Mouse (Mus musculus) layer of hippocampus, adult 2 months (tissue): ENCODE results near the gene 2900026A02Rik. TPM values are rescaled to one million over a fixed set of nuclear protein-coding genes. Genes with fewer than 3 reads are reported as not detected.

Experiments used
- DNase-seq, 2 experiments: peaks; one replicate each; pipeline ENCODE4 v3.0.0; 2022; ENCODE audit warnings: low spot score in 2 of 2
- H3K27ac ChIP-seq: fragments of 200-600 bp; 2 replicates; pipeline ENCODE4 v1.8.1; 2022
- H3K4me3 ChIP-seq: fragments of 200-600 bp; 2 replicates; pipeline ENCODE4 v1.8.1; 2022; ENCODE audit warnings: mild to moderate bottlenecking
- CTCF ChIP-seq: fragments of 200-600 bp; conservative IDR thresholded peaks from 2 replicates; pipeline ENCODE4 v1.8.1; 2022; ENCODE audit warnings: antibody characterized with exemption, mild to moderate bottlenecking, moderate library complexity
- total RNA-seq, 2 experiments: library from RNA; stranded (reverse); gene quantifications; 2 replicates each; pipeline ENCODE4 v1.2.3; 2021

Gene 2900026A02Rik
- total RNA-seq, 2 experiments from 2014 or later, result 60.2 to 62.1 TPM

DNA sequence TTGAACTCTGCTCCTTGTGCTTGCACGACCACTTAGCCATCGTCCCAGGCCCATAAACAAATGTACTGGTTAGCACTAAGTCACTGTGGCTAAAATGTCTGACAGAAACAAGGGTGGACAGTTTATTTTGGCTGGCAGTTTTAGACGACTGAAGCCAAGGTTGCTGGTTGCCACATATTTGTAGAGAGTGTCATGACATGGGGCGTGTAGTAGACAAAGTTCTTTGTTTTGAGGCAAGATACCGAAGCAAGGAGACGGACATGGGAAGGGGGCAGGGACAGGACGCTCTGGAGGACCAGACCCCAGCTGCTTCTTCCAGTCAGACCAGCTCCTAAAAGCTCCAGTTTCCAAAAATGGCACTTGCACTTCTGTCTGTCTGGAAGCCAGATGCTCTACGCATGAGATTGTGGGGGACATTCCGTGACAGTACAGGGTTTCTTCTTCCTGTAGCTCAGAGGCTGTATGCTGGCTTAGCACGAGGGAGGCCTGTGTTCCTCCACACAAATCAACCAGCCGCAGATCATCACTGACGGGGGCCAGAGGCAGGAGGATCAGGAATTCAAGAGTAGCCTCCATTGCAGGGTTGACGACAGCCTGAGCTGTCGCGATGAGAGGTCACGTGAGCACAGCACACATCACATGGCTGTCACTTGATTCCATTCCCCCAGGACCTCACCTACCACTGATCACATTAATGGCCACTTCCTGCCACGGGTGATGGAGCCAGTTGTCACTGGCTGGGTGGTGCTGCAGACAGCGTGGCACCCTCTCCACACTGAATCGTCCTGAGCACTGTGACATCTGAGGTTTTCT is 138.5 kb downstream of the 2900026A02Rik start:
- no peak for TF ChIP-seq CTCF
- no peak overlapping the region for H3K4me3 ChIP-seq
- peak overlapping the region; percentile 29; the same call in 1 of the 2 replicates for H3K27ac ChIP-seq
- DNase-seq, result no peak

DNA sequence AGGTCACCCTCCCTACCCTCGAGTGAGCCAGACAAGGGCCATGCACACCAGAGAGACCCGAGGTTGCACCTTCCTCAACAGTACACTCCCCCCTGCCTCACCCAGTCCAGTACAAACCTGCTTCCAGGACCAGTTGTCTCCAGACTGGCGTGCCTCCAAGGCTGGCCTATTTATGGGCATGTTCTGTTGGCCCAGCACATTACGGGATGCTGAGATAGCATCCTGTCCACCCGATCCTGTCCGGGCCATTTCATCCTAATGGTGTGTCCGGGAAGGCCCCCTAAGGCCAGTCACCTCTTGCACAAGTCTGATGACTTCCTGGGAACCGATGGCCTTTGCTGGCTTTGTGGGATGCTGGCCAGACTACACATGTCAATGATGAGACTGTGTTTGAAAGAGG is 139.6 kb downstream of the 2900026A02Rik start, which contains the start of gene Crybb3:
Crybb3 (minus strand) TSS at position 146 of the 400 bp plus-strand sequence.
- peak within 1 kb of the TSS; percentile 29; the same call in 1 of the 2 replicates for H3K27ac ChIP-seq
- no peak for DNase-seq
- H3K4me3 ChIP-seq, result no peak within 1 kb of the TSS
- TF ChIP-seq CTCF, result no peak

DNA sequence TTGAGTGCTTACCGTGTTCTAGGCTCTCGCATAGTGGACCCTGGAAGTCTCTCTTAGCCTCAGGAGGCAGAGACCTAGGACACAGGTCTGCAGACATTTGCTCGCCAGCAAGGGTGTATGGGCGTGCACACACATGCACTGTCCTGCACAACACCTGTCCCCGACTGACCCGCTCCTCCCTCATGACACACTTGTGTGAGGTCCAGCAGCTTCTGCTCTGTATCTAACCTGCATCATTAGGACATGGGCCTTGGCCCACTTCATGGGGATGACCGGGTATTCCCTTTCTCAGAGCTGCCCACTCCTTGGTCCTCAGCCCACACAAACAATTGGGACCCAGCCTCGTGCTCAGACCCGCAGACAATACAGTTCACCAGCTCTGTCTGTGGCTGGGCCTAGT is 140.0 kb downstream of the 2900026A02Rik start:
- Histone ChIP-seq H3K27ac (no peak overlapping the region), H3K4me3 (no peak overlapping the region)
- DNase-seq, result no peak
- no peak for TF ChIP-seq CTCF

DNA sequence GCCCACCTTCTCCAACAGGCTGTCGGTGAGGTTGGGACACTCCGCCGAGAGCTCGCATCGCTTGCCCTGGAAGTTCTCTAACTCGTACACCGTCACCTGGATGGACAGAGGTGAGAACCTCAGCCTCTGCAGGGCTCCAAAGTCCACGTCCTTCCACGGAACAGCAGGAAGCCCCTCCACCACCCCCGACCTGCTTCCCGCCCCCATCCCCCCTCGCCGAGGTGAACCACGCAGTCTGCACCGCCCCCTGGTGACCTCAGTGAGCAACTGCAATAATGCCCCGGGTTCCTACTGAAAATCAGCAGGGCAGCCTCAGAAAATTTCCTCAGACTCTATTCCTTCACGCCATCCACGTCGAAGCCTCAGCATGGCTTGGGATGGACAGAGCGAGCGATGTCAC is 141.3 kb downstream of the 2900026A02Rik start:
- DNase-seq, result peak in 1 of 2 experiments; percentile 69
- TF ChIP-seq CTCF, result peak; percentile 81
- Histone ChIP-seq H3K4me3 (peak overlapping the region; percentile 37), H3K27ac (no peak overlapping the region)

DNA sequence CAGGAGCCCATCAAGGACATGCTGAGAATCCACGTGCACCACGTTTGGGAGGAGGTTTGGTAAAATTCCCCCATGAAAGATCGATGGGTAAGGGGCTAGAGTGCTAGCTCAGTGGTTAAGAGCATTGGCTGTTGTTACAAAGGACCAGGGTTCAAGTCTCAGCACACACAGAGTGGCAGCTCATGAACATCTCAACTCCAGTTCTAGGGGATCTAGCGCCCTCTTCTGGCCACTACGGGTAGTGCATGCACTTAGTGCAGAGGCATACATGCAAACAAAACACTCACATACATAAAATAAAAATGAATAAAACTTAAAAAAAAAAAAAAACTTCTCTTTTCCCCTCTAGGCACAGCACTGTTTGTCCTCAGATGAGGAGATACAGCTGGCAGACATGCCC is 142.3 kb downstream of the 2900026A02Rik start:
- DNase-seq, result no peak
- peak; percentile 74 for TF ChIP-seq CTCF
- Histone ChIP-seq H3K27ac (no peak overlapping the region), H3K4me3 (no peak overlapping the region)

DNA sequence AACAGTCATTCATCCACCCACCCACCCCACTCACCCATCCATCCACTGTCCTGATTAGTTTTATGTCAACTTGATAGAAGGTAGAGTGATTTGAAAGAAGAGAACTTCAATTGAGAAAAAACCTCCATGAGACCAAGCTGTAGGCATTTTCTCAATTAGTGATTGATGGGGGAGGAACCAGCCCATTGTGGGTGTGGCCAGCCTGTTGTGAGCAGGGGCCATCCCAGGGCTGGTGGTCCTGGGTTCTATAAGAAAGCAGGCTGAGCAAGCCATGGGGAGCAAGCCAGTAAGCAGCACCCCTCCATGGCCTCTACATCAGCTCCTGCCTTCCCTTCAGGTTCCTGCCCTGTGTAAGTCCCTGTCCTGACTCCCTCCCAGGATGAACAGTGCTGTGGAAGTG is 151.0 kb downstream of the 2900026A02Rik start, which contains the start of gene Crybb2:
Crybb2 (minus strand) TSS at position 101 of the 400 bp plus-strand sequence.
- no peak for TF ChIP-seq CTCF
- DNase-seq, result no peak
- Histone ChIP-seq H3K4me3 (no peak within 1 kb of the TSS), H3K27ac (no peak within 1 kb of the TSS)

DNA sequence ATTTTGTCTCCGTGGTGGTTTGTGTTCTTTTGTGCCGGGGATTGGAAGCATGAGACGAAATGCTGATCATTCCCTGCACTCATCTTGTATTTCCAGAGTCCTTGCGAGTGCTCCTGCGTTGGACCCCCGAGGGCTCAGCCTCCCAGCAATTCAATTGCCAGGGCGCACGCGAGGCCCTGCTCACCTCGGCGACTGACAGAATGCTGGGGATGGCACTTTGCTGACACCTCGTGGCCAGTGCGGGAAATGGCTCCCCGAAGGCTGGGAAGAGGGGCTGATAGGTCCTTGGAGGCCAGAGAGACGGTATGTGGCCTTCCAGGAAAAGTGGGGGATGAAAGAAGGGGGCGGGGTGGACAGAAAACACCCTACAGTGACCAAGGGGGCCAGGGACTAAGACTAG is 166.7 kb downstream of the 2900026A02Rik start:
- DNase-seq, result peak; percentile 84 to 94
- no peak overlapping the region for H3K4me3 ChIP-seq
- TF ChIP-seq CTCF, result peak; percentile 89
- no peak overlapping the region for H3K27ac ChIP-seq

DNA sequence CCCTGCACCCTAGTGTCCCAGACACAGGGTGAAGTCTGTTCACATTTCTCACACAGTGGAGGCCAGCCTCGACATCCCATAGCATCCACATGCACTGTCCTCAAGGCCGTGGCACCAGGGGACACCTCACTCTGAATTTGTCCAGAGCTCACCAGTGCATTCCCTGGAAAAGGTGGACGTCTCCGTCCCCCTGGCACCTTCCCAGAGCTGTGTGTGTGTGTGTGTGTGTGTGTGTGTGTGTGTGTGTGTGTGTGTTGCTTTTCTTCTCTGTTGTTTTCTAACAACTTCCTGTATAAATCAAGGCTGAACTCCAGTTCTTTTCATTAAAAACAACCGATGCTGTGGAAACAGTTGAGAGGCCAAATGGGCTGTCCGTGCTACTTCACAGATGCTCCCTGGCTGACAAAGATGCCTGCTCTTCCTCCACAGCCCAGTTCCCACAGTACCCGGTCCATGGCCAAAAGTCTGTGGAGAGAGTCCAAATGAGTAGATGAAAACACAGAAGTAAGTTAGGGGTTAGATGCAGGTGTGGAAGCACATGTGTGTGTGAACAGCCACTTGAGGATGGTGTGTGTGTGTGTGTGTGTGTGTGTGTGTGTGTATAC is 170.4 kb downstream of the 2900026A02Rik start:
- peak overlapping the region; percentile 79 for H3K27ac ChIP-seq
- H3K4me3 ChIP-seq, result no peak overlapping the region
- no peak for DNase-seq
- no peak for TF ChIP-seq CTCF

DNA sequence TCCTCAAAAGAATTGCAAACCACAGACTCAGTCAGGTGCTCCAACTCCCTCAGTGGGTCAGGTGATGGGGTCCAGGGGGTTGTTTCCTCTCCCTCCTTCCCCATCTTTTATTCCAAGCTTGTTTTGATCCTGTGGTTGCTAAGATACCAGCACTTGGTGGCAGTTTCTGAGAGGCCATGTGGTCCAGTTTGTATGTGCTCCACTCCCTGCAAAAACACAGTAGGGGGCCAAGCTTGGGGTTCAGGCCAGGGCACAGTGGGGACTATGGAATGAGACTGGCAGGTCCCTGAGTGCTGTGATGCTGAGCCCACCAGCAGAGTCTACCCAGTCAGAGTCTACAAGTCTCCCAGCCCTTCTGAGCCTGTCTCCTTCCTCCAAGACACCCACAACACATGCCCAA is 171.2 kb downstream of the 2900026A02Rik start:
- Histone ChIP-seq H3K27ac (peak overlapping the region; percentile 79), H3K4me3 (no peak overlapping the region)
- no peak for TF ChIP-seq CTCF
- DNase-seq, result peak in 1 of 2 experiments; percentile 47

DNA sequence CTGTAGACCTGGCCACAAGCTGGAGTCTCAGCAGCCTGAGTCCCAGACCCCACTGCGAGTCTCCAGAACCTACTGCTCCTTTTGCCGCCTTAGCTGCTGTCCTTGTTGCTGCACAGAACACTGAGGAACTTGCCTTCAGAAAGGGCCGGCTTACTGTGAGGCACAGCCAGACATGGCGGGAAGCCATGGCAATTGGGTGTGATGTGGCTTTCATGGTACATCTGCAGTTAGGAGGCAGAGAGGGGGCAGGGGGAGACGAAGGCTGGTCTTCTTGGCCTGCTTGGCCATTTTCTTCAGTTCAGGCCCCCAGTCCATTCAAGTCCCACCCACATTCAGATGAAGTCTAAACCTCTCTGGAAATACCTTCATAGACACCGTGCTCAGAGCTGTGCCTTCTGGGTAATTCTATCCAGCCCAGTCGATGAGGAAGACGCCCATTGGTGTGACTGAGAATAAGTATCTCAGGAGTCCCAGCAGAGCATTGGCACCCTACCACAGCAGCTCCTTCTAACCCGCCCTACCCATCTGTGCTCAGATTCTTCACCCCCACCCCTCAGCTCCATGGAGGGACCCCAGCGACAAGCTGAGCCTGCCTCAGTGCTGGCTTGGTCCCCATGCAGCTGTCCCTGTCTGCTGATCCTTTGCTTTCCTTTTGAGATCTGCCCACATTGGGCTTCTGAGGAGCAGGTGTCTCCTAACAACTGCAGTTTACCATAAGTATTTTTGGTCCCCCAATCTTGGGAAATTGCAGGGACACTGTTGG is 175.3 kb downstream of the 2900026A02Rik start:
- no peak for TF ChIP-seq CTCF
- H3K4me3 ChIP-seq, result no peak overlapping the region
- H3K27ac ChIP-seq, result peak overlapping the region; percentile 49
- peak in 1 of 2 experiments; percentile 44 for DNase-seq

DNA sequence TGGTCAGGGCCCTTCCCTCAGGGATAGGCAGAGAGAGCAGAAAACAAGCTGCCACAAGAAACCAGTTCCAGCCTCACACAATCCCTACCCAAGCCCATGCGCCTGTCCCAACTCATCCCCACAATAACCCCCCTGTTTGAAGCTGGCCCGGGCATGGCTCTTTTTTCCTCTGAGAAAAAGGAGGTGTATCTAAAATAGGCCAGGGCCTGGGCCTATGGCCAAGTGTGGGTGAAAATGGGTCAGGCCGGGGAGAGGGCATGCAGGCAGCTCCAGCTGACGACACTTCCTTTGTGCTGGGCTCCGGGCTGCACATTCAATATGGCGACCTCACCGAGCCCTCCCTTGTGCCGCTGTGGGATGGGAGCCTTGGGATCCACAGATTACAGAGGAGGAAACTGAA is 177.5 kb downstream of the 2900026A02Rik start:
- DNase-seq, result peak; percentile 51 to 70
- no peak for TF ChIP-seq CTCF
- Histone ChIP-seq H3K27ac (peak overlapping the region; percentile 84), H3K4me3 (no peak overlapping the region)

DNA sequence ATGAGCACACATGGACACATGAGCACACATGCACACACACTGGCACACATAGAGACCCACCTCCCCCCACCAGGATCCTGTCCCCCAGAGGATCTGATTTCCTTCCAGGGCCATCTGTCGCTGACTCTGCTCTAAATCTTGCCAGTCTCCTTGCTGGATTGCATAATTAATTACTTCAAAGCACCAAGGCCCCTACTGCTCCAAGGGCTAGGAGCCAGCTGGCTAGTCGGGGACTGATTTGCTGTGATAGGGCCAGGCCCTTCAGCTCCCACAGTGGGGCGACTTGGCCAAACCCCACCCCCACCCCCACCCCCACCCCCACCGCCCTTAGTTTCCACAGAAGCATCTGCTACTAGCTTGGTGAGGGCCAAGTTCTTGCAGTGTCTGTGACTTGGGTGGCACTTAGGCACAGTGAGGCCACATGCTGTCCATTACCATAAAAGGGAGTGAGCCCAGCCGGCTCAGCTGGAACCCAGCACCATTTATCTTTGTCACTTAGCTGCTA is 179.4 kb downstream of the 2900026A02Rik start:
- no peak for TF ChIP-seq CTCF
- peak; percentile 73 to 80 for DNase-seq
- H3K4me3 ChIP-seq, result no peak overlapping the region
- H3K27ac ChIP-seq, result peak overlapping the region; percentile 84

DNA sequence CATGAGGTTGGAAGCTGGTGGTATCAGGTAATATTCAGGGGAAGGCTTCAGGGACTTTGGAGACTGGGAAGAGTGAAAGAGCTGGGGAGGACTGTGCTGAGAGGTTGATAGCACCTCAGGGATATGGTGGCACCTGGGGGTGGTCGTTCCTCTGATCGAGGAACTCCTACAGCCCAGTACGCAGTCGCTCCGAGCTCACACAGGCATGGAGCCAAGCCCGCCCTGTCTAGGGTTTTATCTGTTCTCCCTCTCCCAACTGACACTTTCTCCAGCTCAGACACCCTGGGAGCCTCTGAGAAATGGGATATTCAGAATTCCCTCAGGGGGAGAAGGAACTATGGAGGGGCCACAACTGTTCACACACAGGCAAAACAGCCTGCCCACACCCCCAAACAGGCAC is 180.3 kb downstream of the 2900026A02Rik start:
- Histone ChIP-seq H3K27ac (peak overlapping the region; percentile 84), H3K4me3 (no peak overlapping the region)
- no peak for TF ChIP-seq CTCF
- DNase-seq, result no peak
